Mouse (Mus musculus) cerebellum, adult 11 months (tissue): ENCODE measurements at regions not wholly inside any gene's neighbourhood (a gene's known extent, or its start where the extent isn't known, plus 50 kb on each side); places are given as distances from the start of the nearest gene placed in this dataset.

Experiments used
- DNase-seq: peaks from one replicate; pipeline ENCODE4 v3.0.0; 2022

DNA sequence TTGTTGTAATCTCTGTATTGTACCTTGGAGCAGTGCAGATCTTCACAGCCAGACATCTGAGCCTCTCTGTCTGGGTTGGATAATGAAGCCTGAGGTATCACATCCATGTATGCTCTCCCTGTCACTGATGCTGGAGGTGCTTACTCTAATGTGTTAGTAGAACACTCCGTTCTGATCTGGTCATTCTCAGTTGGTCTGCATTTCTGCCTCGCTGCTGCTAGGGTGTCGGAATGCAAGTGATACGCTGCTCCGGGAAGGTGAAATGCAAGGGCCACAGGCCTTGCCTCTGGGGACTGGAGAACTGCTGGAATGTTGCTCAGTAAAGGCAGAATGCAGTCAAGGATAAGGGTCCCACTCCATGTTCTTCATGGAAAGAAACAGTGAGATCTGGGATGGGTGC is 67.1 kb upstream of the Gm6993 start:
- DNase-seq = no peak

DNA sequence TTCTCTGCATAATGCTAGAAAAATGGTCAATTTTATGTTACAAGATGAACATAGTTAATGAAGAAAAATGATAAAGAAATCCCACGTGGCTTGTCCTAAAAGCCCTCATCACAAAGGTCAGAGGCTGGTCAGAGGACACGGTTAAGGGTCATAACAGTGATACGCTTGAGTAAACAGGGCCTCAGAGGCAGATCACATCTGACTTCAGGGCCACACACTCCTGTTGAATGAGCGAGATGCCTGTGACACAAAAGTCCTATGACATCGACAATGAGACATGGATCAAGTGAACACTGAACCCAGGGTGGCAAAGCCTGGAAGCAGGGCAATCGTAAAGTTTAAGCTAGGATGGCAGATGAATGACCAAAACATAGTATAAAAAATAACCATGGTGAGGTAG is 61.0 kb upstream of the Gm6993 start:
- no peak for DNase-seq

DNA sequence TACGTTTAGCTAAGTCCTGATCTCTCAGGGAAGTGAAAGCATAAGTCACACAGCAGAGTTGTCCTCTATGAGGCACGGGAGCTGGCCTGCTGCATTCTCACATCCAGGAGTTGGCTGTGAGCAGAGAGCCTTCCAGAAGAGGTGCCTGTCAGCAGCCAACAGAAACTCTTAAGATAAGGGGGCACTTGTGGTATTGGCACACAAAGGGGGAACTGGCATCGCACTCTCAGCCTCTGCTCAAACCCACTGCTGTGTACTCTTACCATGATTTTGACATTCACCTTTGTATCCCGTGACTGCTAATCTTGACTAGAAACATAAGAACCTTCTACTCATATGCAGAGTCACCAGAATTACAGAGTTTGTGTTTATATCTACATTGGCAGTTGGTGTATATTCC is 56.9 kb upstream of the Gm6993 start:
- DNase-seq = no peak

DNA sequence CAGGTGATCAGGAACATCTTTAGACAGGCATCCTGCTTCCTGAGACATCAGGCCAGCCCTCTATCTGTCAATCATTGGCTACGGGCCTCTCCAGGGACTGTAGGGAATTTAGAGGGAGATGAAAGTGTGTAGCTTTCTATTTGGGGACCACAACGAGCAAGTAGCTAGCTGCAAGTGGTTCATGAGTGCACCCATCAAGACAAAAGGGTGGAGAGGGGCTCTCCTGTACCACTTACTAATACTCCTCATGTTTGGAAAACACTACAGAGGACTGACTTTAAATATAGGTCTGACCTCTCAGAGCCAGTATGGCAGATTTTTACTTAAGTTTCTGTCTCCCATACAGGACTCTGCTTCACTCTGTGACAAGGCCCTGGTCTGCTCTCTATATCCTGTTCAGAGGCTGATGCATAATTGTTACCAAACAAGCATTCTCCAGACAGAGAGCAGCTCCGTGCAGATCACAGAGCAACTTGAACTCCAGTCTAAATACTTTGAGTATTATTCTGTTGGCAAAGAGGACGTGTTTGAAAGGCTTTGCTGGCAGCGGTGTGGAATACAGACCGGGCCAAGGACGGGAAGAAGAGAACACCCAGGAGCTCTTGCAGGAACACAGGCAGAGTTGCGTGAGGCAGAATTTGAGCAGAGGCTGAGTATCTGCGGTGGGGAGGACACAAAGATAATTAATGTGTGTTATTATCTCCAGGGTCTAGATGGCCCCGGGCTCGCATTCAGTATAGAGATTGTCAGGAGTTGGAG is 56.2 kb upstream of the Gm6993 start:
- DNase-seq = no peak

DNA sequence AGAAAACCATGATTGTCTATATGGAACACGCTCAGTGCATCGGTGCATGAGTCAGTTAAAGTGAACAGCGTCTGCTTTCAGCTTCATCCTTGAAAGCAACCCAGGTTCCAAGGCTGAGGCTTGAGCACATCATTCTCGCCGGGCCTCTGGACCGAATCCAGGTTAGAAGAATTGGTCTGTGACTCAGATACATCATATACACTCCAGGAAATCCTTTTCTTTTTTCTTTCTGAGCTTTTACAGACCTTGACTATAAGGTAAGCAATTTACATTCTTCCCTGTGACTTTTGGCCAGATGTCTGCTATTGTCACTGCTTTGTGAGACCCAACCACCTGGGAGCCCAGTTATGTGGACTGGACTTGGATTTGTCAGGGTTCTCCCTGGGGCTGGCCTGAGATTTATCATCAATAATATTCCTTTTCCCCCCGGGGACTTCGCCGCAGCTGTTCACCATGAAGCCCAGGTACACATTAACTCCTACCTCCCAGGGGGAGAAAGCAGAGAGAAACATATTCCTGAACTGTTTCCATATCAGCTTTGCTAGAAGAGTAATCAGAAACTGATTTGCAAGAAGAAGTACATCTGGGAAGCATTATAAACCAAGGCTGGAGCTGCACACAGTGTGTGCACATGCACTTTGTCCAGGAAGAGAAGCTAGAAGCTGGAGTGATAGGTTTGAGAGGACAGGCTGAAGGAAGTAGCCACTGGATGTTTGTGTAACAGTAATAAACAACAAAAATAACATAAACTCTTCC is 55.2 kb upstream of the Gm6993 start:
- no peak for DNase-seq

DNA sequence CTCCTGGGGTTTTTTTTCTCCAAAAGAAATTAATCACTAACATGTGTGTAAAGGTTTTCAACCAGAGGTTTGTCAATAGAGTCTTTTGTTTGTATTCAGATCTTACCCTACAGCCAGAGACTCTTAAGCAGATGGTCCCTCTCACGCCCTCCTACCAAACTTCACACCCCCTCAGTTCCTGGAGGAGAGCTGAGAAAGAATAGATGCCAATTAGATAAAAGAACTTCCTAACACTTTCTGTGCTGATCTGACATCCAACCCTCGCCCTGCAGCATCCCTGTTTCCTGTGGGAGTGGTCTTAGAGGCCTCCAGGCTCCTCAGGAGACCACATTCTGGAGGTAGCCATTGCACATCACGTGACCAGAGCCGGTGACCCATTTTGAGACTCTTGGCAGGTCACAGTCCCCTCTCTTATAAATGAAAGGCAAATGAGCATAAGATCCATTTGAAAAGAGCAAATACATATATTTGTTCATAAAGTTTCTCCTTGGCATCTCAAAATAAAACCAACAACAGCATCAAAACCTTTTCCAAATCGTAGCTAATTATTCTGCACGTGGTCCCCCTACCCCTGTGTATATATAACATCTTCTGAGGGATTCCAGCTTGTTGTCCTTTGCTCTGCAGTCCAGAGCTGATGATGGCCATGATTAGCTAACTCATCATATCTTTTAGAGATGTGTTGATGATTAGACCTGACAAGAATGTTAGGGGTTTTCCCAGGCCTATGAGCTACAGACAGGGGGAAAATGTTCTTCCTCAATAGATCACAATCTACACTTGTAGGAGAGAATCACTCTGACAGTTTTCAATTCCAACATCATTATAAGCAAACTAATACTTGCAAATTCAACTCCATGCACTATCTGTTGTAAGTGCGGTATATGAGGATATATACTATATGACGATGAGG is 54.4 kb upstream of the Gm6993 start:
- no peak for DNase-seq

DNA sequence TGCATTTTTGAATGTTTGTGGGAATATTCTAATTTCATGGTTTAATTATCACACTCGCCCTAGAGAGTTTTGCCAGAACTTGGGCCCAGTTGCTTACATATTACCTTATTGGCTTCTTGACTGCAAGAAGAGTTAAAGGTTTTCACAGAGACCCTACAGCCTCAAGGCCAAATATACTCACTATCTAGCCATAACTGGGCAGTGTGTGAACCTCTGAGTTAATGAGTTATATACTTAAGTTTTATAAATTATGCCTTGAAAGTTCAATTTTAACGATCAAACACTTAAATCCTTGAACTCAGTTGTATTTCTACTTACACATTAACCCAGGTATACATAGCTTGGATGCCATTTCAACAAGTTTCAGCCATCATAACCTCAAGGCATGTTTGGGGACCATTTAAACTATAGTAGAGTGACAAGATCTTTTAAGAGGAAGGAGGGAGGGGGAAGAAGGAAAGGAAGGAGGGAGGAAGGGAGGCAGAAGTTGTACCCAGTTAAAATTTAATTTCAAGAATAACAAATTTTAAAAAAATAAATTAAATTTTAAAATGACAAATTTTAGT is 52.5 kb upstream of the Gm6993 start:
- DNase-seq = no peak

DNA sequence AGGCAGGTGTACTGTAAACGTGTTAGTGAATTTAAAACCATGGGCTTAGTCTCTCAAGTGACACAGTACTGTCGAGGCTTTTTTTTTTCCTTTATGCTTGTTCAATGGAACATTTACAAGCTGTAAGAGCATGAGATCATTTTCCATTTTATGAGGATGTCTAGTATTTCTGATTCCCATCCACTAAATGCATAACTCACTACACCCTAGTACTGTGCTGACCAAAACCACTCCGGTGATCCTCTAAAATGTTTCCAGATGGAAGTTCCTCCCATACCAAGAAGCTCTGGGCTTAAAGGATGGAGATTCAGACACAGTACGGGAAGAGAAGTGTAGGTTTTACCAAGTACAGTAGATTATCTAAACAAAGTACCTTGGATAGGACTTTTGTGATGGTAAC is 50.3 kb upstream of the Gm6993 start:
- DNase-seq = no peak
